Mouse (Mus musculus) MEL (cell line): ENCODE measurements at regions not wholly inside any gene's neighbourhood (a gene's known extent, or its start where the extent isn't known, plus 50 kb on each side); places are given as distances from the start of the nearest gene placed in this dataset.

ENCODE experiments used
- DNase-seq: peaks from one replicate; pipeline ENCODE4 v3.0.0; 2011; ENCODE audit warnings: low read depth, low spot score
- H3K27ac ChIP-seq: 2 replicates; pipeline ENCODE4 v1.5.1; 2012; ENCODE audit warnings: low read depth, mild to moderate bottlenecking, control low read depth, low read length, moderate library complexity; ENCODE audit not compliant: control insufficient read depth
- H3K27me3 ChIP-seq, 2 experiments: fragments of 150-350 bp in 1 of 2; sonication (generic) in 1 of 2; 2 replicates each; pipeline ENCODE4 v1.6.1; 2012; ENCODE audit warnings: low read length in 2 of 2, mild to moderate bottlenecking in 2 of 2, improper control_type of control experiment in 1 of 2, moderate library complexity in 1 of 2; ENCODE audit not compliant: insufficient read depth in 2 of 2, control insufficient read depth in 1 of 2
- H3K36me3 ChIP-seq, 2 experiments: 2 replicates each; pipeline ENCODE4 v1.6.1; 2012 to 2014; ENCODE audit warnings: low read length in 2 of 2, improper control_type of control experiment in 1 of 2, inconsistent platforms in 1 of 2, mild to moderate bottlenecking in 1 of 2; ENCODE audit not compliant: insufficient read depth in 2 of 2, control insufficient read depth in 1 of 2
- H3K4me1 ChIP-seq, 2 experiments: fragments of 150-350 bp in 1 of 2; sonication (generic) in 1 of 2; 2 replicates each; pipeline ENCODE4 v1.6.1; 2012; ENCODE audit warnings: low read length in 2 of 2, improper control_type of control experiment in 1 of 2, mild to moderate bottlenecking in 1 of 2; ENCODE audit not compliant: insufficient read depth in 2 of 2, control insufficient read depth in 1 of 2
- H3K4me3 ChIP-seq, 2 experiments: fragments of 150-350 bp in 1 of 2; sonication (generic) in 1 of 2; 2 replicates each; pipeline ENCODE4 v1.5.1; 2012; ENCODE audit warnings: low read depth in 2 of 2, low read length in 2 of 2, mild to moderate bottlenecking in 2 of 2, moderate library complexity in 2 of 2, control low read depth in 1 of 2, improper control_type of control experiment in 1 of 2; ENCODE audit not compliant: control insufficient read depth in 1 of 2, insufficient read depth in 1 of 2
- H3K79me2 ChIP-seq: 2 replicates; pipeline ENCODE4 v1.6.1; 2012; ENCODE audit warnings: mild to moderate bottlenecking, low read length, moderate library complexity; ENCODE audit not compliant: control insufficient read depth, poor library complexity, insufficient read depth
- H3K9ac ChIP-seq: 2 replicates; pipeline ENCODE4 v1.6.1; 2012; ENCODE audit warnings: low read depth, mild to moderate bottlenecking, control low read depth, low read length, moderate library complexity; ENCODE audit not compliant: control insufficient read depth, poor library complexity, severe bottlenecking
- H3K9me3 ChIP-seq: fragments of 150-350 bp; sonication (generic); replicated peaks from 2 replicates; pipeline ENCODE4 v1.6.1; 2012; ENCODE audit warnings: mild to moderate bottlenecking, low read length, improper control_type of control experiment, moderate library complexity; ENCODE audit not compliant: insufficient read depth
- BHLHE40 ChIP-seq: IDR thresholded peaks from 2 replicates; pipeline ENCODE4 v1.6.1; 2012; ENCODE audit warnings: low read depth, mild to moderate bottlenecking, inconsistent platforms, low read length, improper control_type of control experiment, borderline replicate concordance
- CTCF ChIP-seq, 3 experiments: IDR thresholded peaks in 2 of 3; conservative IDR thresholded peaks in 1 of 3; 2 replicates each; pipeline ENCODE4 v1.5.1; 2011 to 2012; ENCODE audit warnings: low read length in 3 of 3, low read depth in 2 of 3, mild to moderate bottlenecking in 2 of 3, improper control_type of control experiment in 1 of 3, inconsistent platforms in 1 of 3, mixed read lengths in 1 of 3, moderate library complexity in 1 of 3; ENCODE audit not compliant: control insufficient read depth in 1 of 3, insufficient read depth in 1 of 3, poor library complexity in 1 of 3, severe bottlenecking in 1 of 3
- E2F4 ChIP-seq: IDR thresholded peaks from 2 replicates; pipeline ENCODE4 v1.6.1; 2011; ENCODE audit warnings: low read depth, low read length, improper control_type of control experiment, borderline replicate concordance
- EP300 ChIP-seq, 2 experiments: IDR thresholded peaks; 2 replicates each; pipeline ENCODE4 v1.6.1; 2011; ENCODE audit warnings: improper control_type of control experiment in 2 of 2, low read length in 2 of 2, low read depth in 1 of 2, mild to moderate bottlenecking in 1 of 2
- ETS1 ChIP-seq: IDR thresholded peaks from 2 replicates; pipeline ENCODE4 v1.6.1; 2012; ENCODE audit warnings: low read depth, mild to moderate bottlenecking, inconsistent platforms, low read length, improper control_type of control experiment, moderate library complexity
- GATA1 ChIP-seq: IDR thresholded peaks from 2 replicates; pipeline ENCODE4 v1.6.1; 2011; ENCODE audit warnings: low read depth, low read length, improper control_type of control experiment
- MEF2A ChIP-seq: IDR thresholded peaks from 2 replicates; pipeline ENCODE4 v1.6.1; 2014; ENCODE audit warnings: low read depth, mild to moderate bottlenecking, inconsistent platforms, low read length, improper control_type of control experiment; ENCODE audit not compliant: poor library complexity, insufficient replicate concordance, severe bottlenecking; ENCODE audit errors: extremely low read depth
- MXI1 ChIP-seq: IDR thresholded peaks from 2 replicates; pipeline ENCODE4 v1.6.1; 2011; ENCODE audit warnings: mild to moderate bottlenecking, low read depth, low read length, improper control_type of control experiment
- MYB ChIP-seq: IDR thresholded peaks from 2 replicates; pipeline ENCODE4 v1.6.1; 2011; ENCODE audit warnings: mild to moderate bottlenecking, low read depth, low read length, improper control_type of control experiment
- NELFE ChIP-seq: IDR thresholded peaks from 2 replicates; pipeline ENCODE4 v1.6.1; 2011; ENCODE audit warnings: low read depth, low read length, improper control_type of control experiment
- NRF1 ChIP-seq: IDR thresholded peaks from 2 replicates; pipeline ENCODE4 v1.6.1; 2014; ENCODE audit warnings: low read depth, mild to moderate bottlenecking, inconsistent platforms, low read length, improper control_type of control experiment, moderate library complexity; ENCODE audit not compliant: poor library complexity, insufficient read depth, severe bottlenecking
- POLR2AphosphoS2 ChIP-seq: IDR thresholded peaks from 2 replicates; pipeline ENCODE4 v1.6.1; 2011; ENCODE audit warnings: low read length, improper control_type of control experiment
- POLR2AphosphoS5 ChIP-seq: IDR thresholded peaks from 2 replicates; pipeline ENCODE4 v1.6.1; 2012; ENCODE audit warnings: low read depth, borderline replicate concordance, mild to moderate bottlenecking, inconsistent platforms, low read length, moderate library complexity, mixed read lengths
- RAD21 ChIP-seq: IDR thresholded peaks from 2 replicates; pipeline ENCODE4 v1.6.1; 2011; ENCODE audit warnings: mild to moderate bottlenecking, low read depth, low read length, improper control_type of control experiment
- SMC3 ChIP-seq: IDR thresholded peaks from 2 replicates; pipeline ENCODE4 v1.6.1; 2011; ENCODE audit warnings: low read depth, low read length, improper control_type of control experiment
- TAL1 ChIP-seq: IDR thresholded peaks from 2 replicates; pipeline ENCODE4 v1.6.1; 2012; ENCODE audit warnings: mild to moderate bottlenecking, inconsistent platforms, low read length, moderate library complexity, mixed read lengths
- TBP ChIP-seq: IDR thresholded peaks from 2 replicates; pipeline ENCODE4 v1.8.0; 2011; ENCODE audit warnings: low read depth, low read length, improper control_type of control experiment
- ZC3H11A ChIP-seq: IDR thresholded peaks from 2 replicates; pipeline ENCODE4 v1.6.1; 2012; ENCODE audit warnings: low read depth, mild to moderate bottlenecking, inconsistent platforms, low read length, improper control_type of control experiment
- ZNF384 ChIP-seq: IDR thresholded peaks from 2 replicates; pipeline ENCODE4 v1.6.1; 2012; ENCODE audit warnings: low read depth, mild to moderate bottlenecking, inconsistent platforms, low read length, improper control_type of control experiment

- Histone ChIP-seq H3K4me1 (no peaks in the 10 kb centered on the region), H3K27me3 (no peaks in the 10 kb centered on the region), H3K4me3 (no peak overlapping the region), H3K9me3 (no peaks in the 10 kb centered on the region), H3K9ac (no peak overlapping the region), H3K27ac (no peak overlapping the region), H3K79me2 (no peaks in the 10 kb centered on the region), H3K36me3 (no peaks in the 10 kb centered on the region)
- DNase-seq = peak; percentile 21
- TF ChIP-seq E2F4 (no peak), ZNF384 (no peak), TBP (no peak), GATA1 (no peak), RAD21 (peak; percentile 62), MEF2A (no peak), ZC3H11A (peak; percentile 38), BHLHE40 (no peak), CTCF (IDR thresholded peaks at IDR 0.05 in 2 of 3, conservative IDR thresholded peaks at IDR 0.05 in 1 of 3; ENCODE audit: control insufficient read depth in 1 of 3, insufficient read depth in 1 of 3, low read depth in 2 of 3, low read length in 3 of 3, poor library complexity in 1 of 3, severe bottlenecking in 1 of 3) (peak; percentile 47 to 69 (median 55)), NELFE (no peak), MXI1 (no peak), SMC3 (peak; percentile 46), ETS1 (no peak), EP300 (IDR thresholded peaks at IDR 0.05; ENCODE audit: low read depth in 1 of 2, low read length in 2 of 2) (no peak), TAL1 (no peak)
Observed at GRCm38 (mm10) chr6:112191032-112191431, 82.5 kb upstream of the Lmcd1 start.

GRCm38 (mm10) chr6:112197445-112197844, 76.1 kb upstream of the Lmcd1 start:
- DNase-seq = peak; percentile 5
- H3K9me3 ChIP-seq = no peaks in the 10 kb centered on the region

GRCm38 (mm10) chr6:112199241-112199640, 74.3 kb upstream of the Lmcd1 start:
- Histone ChIP-seq H3K9ac (no peak overlapping the region), H3K79me2 (no peaks in the 10 kb centered on the region), H3K4me3 (no peak overlapping the region), H3K27me3 (no peaks in the 10 kb centered on the region), H3K9me3 (no peaks in the 10 kb centered on the region), H3K27ac (no peak overlapping the region), H3K4me1 (no peaks in the 10 kb centered on the region), H3K36me3 (no peaks in the 10 kb centered on the region)
- DNase-seq = no peak
- TF ChIP-seq ZC3H11A (no peak), POLR2AphosphoS5 (no peak), SMC3 (no peak), POLR2AphosphoS2 (no peak), MYB (no peak), MEF2A (no peak), E2F4 (no peak), GATA1 (no peak), MXI1 (no peak), TAL1 (no peak), TBP (no peak)

More at GRCm38 (mm10) chr6:112197445-112197844, 76.1 kb upstream of the Lmcd1 start:
- TF ChIP-seq CTCF (IDR thresholded peaks at IDR 0.05 in 2 of 3, conservative IDR thresholded peaks at IDR 0.05 in 1 of 3; ENCODE audit: control insufficient read depth in 1 of 3, insufficient read depth in 1 of 3, low read depth in 2 of 3, low read length in 3 of 3, poor library complexity in 1 of 3, severe bottlenecking in 1 of 3) (peak; percentile 11 to 48 (median 13); a peak in 3 of 6 replicates), NRF1 (no peak)
- TF ChIP-seq, all 39 proteins: peak for 1
- no peak overlapping the region for H3K9ac ChIP-seq
- no peaks in the 10 kb centered on the region for H3K79me2 ChIP-seq
- no peaks in the 10 kb centered on the region for H3K27me3 ChIP-seq
- no peaks in the 10 kb centered on the region for H3K36me3 ChIP-seq
- H3K4me3 ChIP-seq = no peak overlapping the region
- no peaks in the 10 kb centered on the region for H3K4me1 ChIP-seq
- H3K27ac ChIP-seq = no peak overlapping the region
